Mouse (Mus musculus) lung, embryonic 15.5 days (tissue): ENCODE data around the gene Fam129a. TPM values are rescaled to one million over a fixed set of nuclear protein-coding genes. Genes with fewer than 3 reads are reported as not detected.

Source experiments
- ATAC-seq: fragments of 200-750 bp; cut with Nextera tagmentation; 2 replicates; pipeline ENCODE4 v1.8.0; 2017; ENCODE audit warnings: moderate number of reproducible peaks, borderline replicate concordance; ENCODE audit not compliant: low FRiP score, low TSS enrichment; ENCODE audit errors: extremely low read depth
- H3K27ac ChIP-seq: fragments of 300-500 bp; sonication (generic); 2 replicates; pipeline ENCODE4 v1.5.1; 2015; ENCODE audit warnings: moderate library complexity, mild to moderate bottlenecking, inconsistent platforms
- H3K27me3 ChIP-seq: fragments of 300-500 bp; sonication (generic); 2 replicates; pipeline ENCODE4 v1.6.1; 2015; ENCODE audit warnings: inconsistent platforms
- H3K36me3 ChIP-seq: fragments of 300-500 bp; sonication (generic); 2 replicates; pipeline ENCODE4 v1.6.1; 2015; ENCODE audit warnings: inconsistent platforms
- H3K4me1 ChIP-seq: fragments of 300-500 bp; sonication (generic); 2 replicates; pipeline ENCODE4 v1.6.1; 2015; ENCODE audit warnings: inconsistent platforms
- H3K4me2 ChIP-seq: fragments of 300-500 bp; sonication (generic); 2 replicates; pipeline ENCODE4 v1.6.1; 2015; ENCODE audit warnings: inconsistent platforms, mild to moderate bottlenecking, moderate library complexity
- H3K4me3 ChIP-seq: fragments of 300-500 bp; sonication (generic); 2 replicates; pipeline ENCODE4 v1.5.1; 2015; ENCODE audit warnings: mild to moderate bottlenecking, inconsistent platforms
- H3K9ac ChIP-seq: fragments of 300-500 bp; sonication (generic); 2 replicates; pipeline ENCODE4 v1.6.1; 2015; ENCODE audit warnings: inconsistent platforms
- H3K9me3 ChIP-seq: fragments of 300-500 bp; sonication (generic); 2 replicates; pipeline ENCODE4 v1.6.1; 2016; ENCODE audit warnings: inconsistent platforms
- WGBS: fragments of 180-500 bp; shearing (Covaris S2); methylation state at CpG from one replicate; pipeline ENCODE4 v1.1.7; 2015; 5-methylcytosine and 5-hydroxymethylcytosine counted together
- polyA plus RNA-seq: library from polyadenylated mRNA; unstranded; fragments of >200 nt; fragmentation: Nextera tagmentation; extraction: Ambion mirVana; gene quantifications from 2 replicates; pipeline ENCODE4 v1.2.1, GENCODE M21; 2015

The Fam129a gene
- polyA plus RNA-seq, 1 experiment from 2014 or later = 10.4 TPM

DNA sequence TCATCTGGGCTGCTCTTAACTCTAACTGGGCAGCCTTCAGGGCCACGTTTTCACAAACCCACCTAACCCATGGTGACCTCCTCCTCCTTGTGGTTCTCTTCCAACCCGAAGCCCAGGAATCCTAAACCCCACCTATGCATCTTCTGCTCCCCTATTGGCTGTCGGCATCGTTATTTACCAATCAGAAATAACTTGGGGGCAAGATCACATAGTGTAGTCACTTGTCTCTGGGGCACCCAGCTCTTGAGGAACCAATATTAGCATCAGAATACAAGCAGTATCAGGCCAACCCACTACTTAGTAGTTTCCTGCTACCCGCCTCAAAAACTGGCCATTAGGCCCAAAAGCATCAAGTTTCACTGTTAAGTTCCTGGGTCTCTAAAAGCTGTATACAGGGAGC lies 141.7 kb downstream of the Fam129a start:
- Histone ChIP-seq H3K27ac (no peak overlapping the region), H3K4me3 (no peak overlapping the region), H3K9me3 (no peaks in the 10 kb centered on the region), H3K27me3 (no peaks in the 10 kb centered on the region), H3K4me2 (no peak overlapping the region), H3K4me1 (peaks cover 27% of the 10 kb centered on the region), H3K9ac (no peak overlapping the region), H3K36me3 (no peaks in the 10 kb centered on the region)
- no peak for ATAC-seq
- 50% methylated on average over 5 of the region's 5 CpGs for WGBS

DNA sequence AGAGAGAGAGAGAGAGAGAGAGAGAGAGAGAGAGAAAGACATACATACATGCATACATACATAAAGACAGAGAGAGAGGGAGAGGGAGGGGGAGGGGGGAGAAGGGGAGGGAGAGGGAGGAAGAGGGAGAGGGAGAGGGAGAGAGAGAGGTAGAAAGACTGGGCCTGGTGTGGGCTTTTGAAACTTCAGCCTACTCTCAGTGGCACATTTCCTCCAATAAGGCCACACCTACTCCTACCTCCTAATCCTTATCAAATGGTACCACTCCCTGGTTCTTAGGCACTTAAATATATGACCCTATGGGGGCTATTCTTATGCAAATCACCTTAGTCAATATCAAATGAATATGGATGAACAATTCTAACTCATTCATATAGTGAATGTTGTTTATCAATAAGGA lies 142.6 kb downstream of the Fam129a start:
- Histone ChIP-seq H3K4me2 (no peak overlapping the region), H3K9me3 (no peaks in the 10 kb centered on the region), H3K9ac (no peak overlapping the region), H3K27me3 (no peaks in the 10 kb centered on the region), H3K4me1 (peaks cover 21% of the 10 kb centered on the region), H3K36me3 (no peaks in the 10 kb centered on the region), H3K4me3 (no peak overlapping the region), H3K27ac (no peak overlapping the region)
- ATAC-seq = no peak

DNA sequence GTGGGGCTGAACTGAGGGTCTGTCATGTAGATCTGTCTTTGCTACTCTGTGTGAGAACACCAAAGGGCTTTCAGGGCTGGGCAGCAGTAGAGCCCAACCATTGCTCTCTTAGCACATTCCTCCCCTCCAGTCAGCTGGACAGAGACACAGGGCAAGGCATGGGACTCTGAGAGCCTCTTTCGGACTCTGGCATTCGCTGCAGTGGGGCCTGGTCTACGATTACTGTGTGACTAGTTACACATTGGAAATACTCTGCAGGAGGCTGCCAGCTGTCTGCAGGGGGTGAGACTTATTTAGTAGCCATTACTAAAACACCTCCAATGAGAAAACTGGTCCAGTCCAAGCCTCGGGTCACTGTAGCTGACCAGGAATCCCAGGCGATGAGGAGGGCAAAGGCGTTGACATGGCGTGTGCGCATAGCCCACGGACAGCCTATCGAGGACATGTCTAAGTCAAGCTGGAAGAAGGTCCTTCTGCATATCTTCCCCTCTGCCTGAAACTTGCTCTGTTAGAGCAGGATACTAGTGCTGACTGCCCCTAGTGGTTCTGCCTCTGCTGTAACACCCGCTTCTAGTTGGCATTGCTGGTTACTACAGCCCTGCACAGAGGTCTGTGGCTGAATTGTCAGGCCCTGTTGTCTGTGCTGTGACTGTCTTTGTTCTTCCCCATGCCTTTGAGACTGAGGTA lies 145.2 kb downstream of the Fam129a start:
- no peaks in the 10 kb centered on the region for H3K36me3 ChIP-seq
- no peak for ATAC-seq

DNA sequence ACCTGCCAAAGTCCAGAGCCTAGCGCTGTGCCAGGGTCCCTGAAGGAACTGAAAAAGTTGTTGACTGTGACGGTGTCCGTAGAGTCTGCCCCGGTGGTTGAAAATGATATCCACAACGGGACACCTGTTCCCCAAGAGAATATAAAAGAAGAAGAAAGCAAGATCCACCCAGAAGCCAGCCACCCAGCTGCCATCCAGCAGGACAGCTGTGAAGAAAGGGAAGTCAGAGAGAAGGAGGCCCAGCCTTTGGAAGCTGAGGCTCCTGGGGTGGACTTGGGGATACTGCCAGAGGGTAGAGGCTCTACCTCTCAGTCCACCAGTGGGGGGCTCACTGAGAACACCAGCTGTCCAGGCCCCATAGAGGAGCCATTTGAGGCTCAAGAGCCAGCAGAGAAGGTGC lies 146.6 kb downstream of the Fam129a start:
- 94% methylated on average over 5 of the region's 5 CpGs for WGBS
- Histone ChIP-seq H3K4me2 (no peak overlapping the region), H3K27ac (no peak overlapping the region), H3K9ac (no peak overlapping the region), H3K4me1 (peaks cover 26% of the 10 kb centered on the region), H3K4me3 (no peak overlapping the region), H3K9me3 (no peaks in the 10 kb centered on the region), H3K27me3 (no peaks in the 10 kb centered on the region), H3K36me3 (no peaks in the 10 kb centered on the region)
- no peak for ATAC-seq

More for the DNA sequence above, 145.2 kb downstream of the Fam129a start:
- H3K27ac ChIP-seq = no peak overlapping the region
- H3K9ac ChIP-seq = no peak overlapping the region
- no peaks in the 10 kb centered on the region for H3K9me3 ChIP-seq
- H3K27me3 ChIP-seq = no peaks in the 10 kb centered on the region
- H3K4me2 ChIP-seq = no peak overlapping the region
- WGBS = 78% methylated on average over 11 of the region's 11 CpGs
- H3K4me1 ChIP-seq = peaks cover 16% of the 10 kb centered on the region
- no peak overlapping the region for H3K4me3 ChIP-seq

DNA sequence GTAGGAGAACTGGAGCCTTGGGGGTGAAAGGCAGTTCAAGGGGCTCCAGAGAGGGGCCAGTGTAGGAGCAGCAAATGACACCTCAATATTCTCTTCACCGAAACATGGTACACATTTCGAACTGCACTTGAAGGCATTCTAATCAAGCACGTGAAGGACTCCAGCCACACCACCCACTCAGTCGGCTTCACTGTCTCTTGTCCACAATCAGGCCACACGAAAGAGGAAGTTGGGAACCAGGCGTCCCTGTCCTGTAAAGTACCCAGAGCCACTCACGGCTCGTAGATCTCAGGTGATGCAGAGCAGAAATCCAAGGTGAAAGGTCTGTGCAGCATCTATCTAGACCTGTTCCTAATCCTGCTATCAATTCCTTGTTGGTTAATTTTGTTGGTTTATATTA lies 147.6 kb downstream of the Fam129a start:
- Histone ChIP-seq H3K36me3 (no peaks in the 10 kb centered on the region), H3K27ac (no peak overlapping the region), H3K4me2 (no peak overlapping the region), H3K4me1 (peaks cover 26% of the 10 kb centered on the region), H3K9me3 (no peaks in the 10 kb centered on the region), H3K27me3 (no peaks in the 10 kb centered on the region), H3K9ac (no peak overlapping the region), H3K4me3 (no peak overlapping the region)
- no peak for ATAC-seq
- WGBS = 73% methylated on average over 8 of the region's 8 CpGs

DNA sequence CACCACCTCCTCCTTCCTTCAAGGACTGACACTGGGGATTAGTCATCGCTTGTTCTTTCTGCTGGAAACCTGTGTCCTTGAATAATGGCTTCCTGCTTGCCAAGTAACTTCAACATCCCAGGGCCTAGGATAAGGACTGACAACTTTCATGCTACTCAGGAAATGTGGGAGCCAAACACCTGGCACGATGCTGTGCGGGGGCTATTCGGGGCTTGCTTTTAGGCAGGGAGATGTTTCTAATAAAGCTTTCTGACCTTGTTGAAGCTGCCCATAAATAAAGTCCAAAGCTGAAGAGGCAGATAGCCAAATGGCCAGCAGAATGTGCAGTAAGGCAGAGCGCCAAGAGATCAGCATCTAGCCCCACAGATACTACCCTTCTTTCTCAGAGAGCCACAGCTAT lies 148.9 kb downstream of the Fam129a start:
- no peak overlapping the region for H3K4me2 ChIP-seq
- no peak overlapping the region for H3K9ac ChIP-seq
- no peak for ATAC-seq
- no peak overlapping the region for H3K4me3 ChIP-seq
- no peak overlapping the region for H3K27ac ChIP-seq
- no peaks in the 10 kb centered on the region for H3K27me3 ChIP-seq
- peaks cover 26% of the 10 kb centered on the region for H3K4me1 ChIP-seq
- H3K36me3 ChIP-seq = no peaks in the 10 kb centered on the region
- WGBS = 53% methylated on average over 5 of the region's 5 CpGs
- no peaks in the 10 kb centered on the region for H3K9me3 ChIP-seq

DNA sequence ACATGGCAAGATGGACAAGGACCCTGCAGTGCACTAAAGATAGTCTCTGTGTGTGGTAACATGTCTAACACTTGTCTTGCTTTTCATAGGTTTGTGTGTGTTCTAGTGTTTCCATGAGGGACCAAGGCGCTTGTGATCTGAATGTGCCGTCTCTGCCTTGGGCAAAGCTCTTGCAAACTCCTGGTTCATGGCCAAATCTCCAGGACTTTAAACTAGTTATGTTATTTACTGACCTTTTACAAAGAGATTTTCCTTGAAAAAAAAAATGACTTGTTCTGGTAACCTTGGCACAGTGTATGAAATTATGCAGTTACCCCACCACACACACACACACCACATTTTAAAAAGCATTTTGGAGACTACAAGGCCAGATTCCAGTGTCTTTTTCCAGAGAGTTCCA lies 149.6 kb downstream of the Fam129a start:
- Histone ChIP-seq H3K36me3 (no peaks in the 10 kb centered on the region), H3K9ac (no peak overlapping the region), H3K27me3 (no peaks in the 10 kb centered on the region), H3K4me2 (no peak overlapping the region), H3K4me1 (peaks cover 26% of the 10 kb centered on the region), H3K27ac (no peak overlapping the region), H3K4me3 (no peak overlapping the region), H3K9me3 (no peaks in the 10 kb centered on the region)
- ATAC-seq = no peak
- WGBS = 51% methylated on average over 2 of the region's 2 CpGs

DNA sequence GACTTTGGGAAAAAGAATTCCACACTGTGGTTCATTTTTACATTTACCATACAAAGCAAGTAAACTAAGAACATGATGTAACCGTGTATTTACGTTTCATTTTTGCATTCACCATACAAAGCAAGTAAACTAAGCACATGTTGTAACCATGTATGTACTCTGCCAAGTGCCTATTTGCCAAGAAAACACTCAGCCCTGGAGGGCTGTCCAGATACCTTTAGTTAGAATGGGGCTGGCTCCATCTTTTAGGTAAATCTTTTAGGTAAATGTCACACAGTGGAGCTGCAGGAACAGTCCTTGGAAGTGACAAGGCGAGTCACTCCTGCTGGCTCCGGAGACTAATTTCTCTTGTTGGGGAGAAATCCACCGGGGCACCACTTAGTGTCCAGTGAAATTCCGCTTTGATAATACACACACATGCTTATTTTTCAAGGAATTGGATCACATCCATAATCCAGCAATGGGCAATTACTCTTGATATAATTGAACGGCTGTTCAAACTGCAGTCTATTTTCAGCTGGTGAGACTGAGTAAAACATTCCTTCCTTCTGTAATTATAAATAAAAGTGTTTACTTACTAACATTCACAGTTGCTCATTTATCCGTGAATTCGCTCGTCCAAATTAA lies 150.5 kb downstream of the Fam129a start:
- H3K9ac ChIP-seq = no peak overlapping the region
- H3K4me1 ChIP-seq = peaks cover 26% of the 10 kb centered on the region
- WGBS = 35% methylated on average over 10 of the region's 10 CpGs
- ATAC-seq = no peak; the same call in 1 of the 2 replicates
- no peak overlapping the region; the same call in 1 of the 2 replicates for H3K4me2 ChIP-seq
- H3K36me3 ChIP-seq = no peaks in the 10 kb centered on the region
- H3K27me3 ChIP-seq = no peaks in the 10 kb centered on the region
- H3K27ac ChIP-seq = no peak overlapping the region
- no peak overlapping the region for H3K4me3 ChIP-seq
- H3K9me3 ChIP-seq = no peaks in the 10 kb centered on the region

DNA sequence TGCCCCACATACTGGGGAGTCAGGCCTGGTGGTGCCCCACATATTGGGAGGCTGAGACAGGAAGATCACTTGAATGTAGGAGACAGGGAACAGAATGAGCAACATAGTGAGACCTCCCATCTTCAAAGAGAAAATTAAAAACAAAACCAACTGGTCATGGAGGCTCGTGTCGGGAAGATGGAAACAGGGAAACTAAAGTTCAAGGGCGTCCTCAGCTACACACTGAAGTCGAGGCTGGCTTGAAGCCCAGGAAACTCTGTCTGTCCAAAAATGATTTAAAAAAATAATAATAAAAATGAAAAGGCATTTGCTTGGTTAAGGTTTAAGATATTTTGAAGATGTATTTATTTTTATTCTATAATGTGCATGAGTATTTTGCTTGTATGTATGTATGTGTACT lies 152.8 kb downstream of the Fam129a start:
- Histone ChIP-seq H3K4me1 (peaks cover 31% of the 10 kb centered on the region), H3K4me2 (no peak overlapping the region), H3K27ac (no peak overlapping the region), H3K9me3 (no peaks in the 10 kb centered on the region), H3K36me3 (no peaks in the 10 kb centered on the region), H3K9ac (no peak overlapping the region), H3K4me3 (no peak overlapping the region), H3K27me3 (no peaks in the 10 kb centered on the region)
- no peak for ATAC-seq
- WGBS = 57% methylated on average over 4 of the region's 4 CpGs

DNA sequence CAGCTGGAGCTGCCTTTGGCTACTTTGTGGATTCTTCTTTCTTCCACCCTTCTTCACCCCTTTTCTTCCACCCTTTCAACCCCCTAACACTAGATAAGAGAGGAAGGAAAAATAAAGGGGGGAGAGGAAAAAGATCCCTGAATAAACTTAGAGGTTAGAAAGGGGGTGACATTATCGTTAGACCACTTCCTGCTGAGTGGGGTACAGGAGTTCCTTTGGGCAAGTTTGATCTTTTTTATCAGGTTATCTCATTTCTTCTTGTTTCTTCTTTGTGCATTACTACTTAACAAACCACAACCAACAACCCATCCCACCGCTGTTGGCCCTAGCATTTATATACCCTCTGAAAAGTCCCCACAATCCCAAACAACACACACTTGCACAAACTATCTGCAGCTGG lies 154.6 kb downstream of the Fam129a start:
- H3K27ac ChIP-seq = no peak overlapping the region
- H3K27me3 ChIP-seq = no peaks in the 10 kb centered on the region
- no peaks in the 10 kb centered on the region for H3K9me3 ChIP-seq
- peaks cover 18% of the 10 kb centered on the region for H3K4me1 ChIP-seq
- H3K4me3 ChIP-seq = no peak overlapping the region
- no peaks in the 10 kb centered on the region for H3K36me3 ChIP-seq
- no peak for ATAC-seq
- WGBS = 62% methylated on average over 2 of the region's 2 CpGs
- H3K9ac ChIP-seq = no peak overlapping the region
- H3K4me2 ChIP-seq = no peak overlapping the region

DNA sequence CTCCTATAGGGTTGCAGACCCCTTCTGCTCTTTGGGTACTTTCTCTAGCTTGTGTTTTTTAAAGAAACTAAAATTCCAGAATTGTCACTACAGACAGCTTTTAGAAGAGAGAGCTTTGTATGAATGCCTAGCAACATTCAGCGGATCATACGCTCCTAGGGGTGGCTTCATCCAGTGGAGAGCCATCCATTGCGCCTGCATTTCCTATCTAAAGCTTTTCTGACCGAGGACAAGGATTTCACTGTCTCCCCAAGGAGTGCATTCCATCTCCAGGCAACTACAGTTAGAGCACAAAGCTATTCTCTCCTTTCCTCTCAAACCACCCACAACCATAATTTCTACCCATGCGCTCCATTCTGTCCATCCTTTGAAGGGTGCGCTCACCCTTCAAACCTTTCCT lies 155.4 kb downstream of the Fam129a start:
- ATAC-seq = no peak
- Histone ChIP-seq H3K9ac (no peak overlapping the region), H3K36me3 (no peaks in the 10 kb centered on the region), H3K9me3 (no peaks in the 10 kb centered on the region), H3K27ac (no peak overlapping the region), H3K4me1 (peaks cover 15% of the 10 kb centered on the region), H3K4me3 (no peak overlapping the region), H3K4me2 (no peak overlapping the region), H3K27me3 (no peaks in the 10 kb centered on the region)
- 87% methylated on average over 6 of the region's 6 CpGs for WGBS

DNA sequence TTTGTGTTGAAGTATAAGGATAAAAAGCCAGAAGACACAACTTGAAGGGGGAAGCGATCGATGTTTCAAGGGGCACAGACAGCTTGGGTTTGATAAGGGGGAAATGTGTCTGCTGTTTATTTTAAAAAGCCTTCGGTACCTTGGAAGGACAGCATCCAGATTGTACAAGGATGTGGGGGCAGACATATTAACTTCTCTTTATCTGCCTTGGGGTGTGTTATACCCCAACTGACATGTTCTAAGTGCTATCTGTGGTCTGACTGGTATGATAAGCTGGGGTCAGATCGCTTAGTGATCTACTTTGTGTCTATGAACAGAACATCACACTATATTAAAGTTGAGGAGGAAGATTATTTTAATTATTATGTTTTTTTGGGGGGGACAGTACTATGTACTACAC lies 157.2 kb downstream of the Fam129a start:
- H3K36me3 ChIP-seq = no peaks in the 10 kb centered on the region
- 29% methylated on average over 4 of the region's 4 CpGs for WGBS
- H3K4me1 ChIP-seq = peaks cover 5% of the 10 kb centered on the region
- H3K27ac ChIP-seq = no peak overlapping the region
- H3K9ac ChIP-seq = no peak overlapping the region
- H3K9me3 ChIP-seq = no peaks in the 10 kb centered on the region
- no peak overlapping the region for H3K4me2 ChIP-seq
- H3K27me3 ChIP-seq = no peaks in the 10 kb centered on the region
- ATAC-seq = no peak
- no peak overlapping the region for H3K4me3 ChIP-seq
